Mouse (Mus musculus) hindlimb bud, embryonic 11.5 days (tissue): ENCODE results near the gene Ptch1.

Experiments used
- DNase-seq: peaks from one replicate; pipeline ENCODE4 v3.0.0-alpha.2; 2012; ENCODE audit warnings: low read depth, low spot score; ENCODE audit errors: extremely low spot score

The Ptch1 gene

DNA sequence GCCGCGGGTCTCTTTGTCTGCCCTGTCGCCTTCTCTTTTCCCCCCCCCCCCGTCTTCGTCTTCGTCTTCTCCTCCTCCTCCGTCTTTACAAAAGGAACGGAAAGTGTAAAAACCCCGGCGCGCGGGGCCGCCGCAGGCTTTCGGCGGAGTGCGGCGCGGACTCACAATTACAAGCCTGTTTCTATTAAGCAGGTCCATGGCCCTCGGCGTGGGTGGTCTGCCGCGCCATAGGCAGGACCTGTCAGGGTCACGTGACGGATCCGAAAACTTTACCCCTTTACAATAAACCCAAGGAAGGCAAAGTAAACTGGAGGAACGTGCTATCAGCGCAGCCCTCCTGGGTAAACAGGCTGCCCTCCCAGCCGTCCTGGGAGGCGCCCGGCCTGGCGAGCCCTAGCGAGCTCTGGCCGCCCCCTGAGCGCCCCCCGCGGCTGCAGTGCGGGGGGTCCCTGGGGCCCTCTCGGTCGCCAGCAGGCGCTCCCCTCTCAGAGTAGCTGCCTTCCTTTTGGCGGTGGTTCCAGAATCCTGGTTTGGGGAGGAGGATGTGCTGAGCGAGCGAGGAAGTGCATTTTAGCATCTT lies at the start of gene Ptch1:
Ptch1 (minus strand) TSS at position 343 of the 580 bp plus-strand sequence.
- DNase-seq: no peak

DNA sequence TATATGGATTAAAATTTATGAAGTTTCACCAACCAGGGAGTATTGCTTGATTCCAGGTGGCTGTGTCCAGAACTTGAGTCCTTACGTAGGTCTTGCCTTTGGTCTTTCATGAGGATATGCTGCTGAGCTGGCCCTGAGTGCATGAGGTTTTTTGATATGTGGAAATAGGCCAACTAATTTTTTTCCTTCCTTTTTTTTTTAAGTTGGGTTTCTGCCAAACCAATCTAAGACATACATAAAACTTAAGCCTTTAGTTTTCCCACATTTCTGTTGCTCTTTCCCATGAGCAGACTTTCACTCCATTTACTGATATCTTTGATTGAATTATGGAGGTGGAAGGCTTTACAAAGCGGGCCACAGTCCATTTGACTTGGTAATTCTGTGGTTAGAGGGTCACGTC lies 47.9 kb upstream of the Ptch1 start:
- no peak for DNase-seq

DNA sequence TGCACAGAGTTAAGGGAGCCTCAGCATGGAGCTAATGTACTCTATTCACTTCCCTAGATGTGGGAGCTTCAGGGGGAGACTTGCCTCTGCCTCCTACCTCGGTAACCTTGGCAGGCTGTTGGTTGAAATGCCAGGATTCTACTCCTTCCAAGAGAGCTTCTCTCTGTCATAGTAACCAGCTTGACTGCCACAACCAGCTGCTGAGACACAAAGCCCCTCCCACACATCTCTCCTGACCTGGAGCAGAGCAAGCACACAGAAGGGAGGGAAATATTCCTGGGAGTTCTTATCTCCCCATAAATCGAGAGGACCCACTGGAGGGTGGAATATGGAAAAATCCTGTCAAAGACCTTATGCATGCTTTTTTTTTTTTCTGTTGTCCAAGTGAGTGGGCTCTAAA lies 39.8 kb upstream of the Ptch1 start:
- DNase-seq: no peak

DNA sequence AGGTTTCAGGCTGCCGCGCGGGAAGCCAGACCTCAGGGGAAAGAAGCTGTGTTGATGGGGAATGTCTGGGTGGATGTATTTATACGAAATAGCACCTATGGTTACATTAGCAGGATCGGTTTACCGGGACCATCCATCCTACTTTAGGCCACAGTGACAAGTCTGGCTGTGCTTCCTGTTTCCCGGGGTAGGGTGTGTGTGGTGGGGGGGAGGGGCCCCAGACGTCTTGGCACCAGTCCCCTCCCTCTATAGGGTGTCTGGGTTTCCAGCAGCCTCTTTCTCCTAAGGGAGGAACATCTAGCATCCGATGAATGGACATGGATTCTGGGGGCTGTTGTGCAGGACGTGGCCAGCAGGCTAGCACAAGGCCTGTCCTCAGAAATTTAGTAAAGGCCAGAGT lies 36.3 kb upstream of the Ptch1 start:
- DNase-seq: no peak

DNA sequence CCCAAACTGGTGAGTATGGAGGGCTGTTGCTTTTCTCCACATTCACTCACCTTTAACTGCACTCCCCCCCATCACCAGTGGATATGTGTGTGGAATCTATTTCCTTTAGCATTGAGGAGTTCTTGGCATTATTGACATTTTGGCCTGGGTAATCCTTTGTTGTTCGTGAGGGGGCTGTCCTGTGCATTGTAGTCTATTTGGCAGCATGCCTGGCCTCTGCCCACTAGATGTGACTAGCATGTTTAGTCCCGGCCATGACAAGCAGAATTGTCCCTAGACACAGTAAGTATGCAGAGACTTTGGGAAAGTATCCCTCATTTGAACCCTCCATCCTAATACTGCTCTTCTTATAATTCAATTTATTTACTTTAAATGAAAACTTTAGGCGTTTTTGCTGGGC lies 24.2 kb upstream of the Ptch1 start:
- no peak for DNase-seq

DNA sequence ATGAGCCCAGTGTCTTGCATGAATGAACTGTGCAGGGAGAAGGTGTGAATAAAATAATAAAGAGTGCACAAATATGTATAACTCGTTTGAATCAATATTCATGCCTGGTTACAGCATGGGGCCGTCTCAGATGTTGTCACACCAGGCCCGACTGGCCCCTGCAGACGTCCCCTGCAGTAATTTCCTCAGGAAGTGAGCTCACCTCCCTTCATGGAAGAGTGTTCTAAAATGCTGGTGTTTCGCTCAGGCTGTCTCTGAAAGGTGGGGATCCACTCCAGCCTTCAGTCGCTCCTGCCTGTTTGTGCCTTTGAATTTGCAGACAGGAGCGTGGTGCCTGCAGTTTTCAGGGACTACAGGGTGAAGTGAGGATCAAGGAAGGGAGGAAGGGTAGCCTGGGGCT lies 22.5 kb upstream of the Ptch1 start:
- no peak for DNase-seq

DNA sequence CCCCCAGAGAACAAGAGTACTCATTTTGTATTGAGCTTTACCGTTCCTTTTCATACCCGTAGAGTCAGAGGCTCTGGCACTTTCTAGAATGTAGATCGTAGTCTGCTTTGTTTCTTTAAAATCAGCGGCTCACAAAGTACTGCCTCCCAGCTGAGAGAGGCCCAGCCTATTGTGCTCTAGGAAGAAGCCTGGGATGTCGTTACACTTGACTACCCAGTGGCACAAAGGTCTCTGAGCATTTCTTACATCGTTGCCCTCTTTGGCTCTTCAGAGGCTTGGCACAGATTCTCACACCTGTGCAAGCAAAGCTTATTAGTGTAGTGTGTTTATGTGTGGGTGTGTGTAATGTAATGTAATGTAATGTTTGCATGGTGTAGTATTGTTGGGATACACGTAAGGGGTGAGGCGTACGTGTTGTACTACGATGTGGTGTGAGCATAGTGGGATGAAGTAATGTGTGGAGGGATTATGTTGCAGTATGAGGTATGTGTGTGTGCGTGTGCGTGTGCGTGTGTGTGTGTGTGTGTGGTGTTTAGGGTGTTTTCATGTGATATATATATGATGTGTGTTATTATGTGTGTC lies 20.2 kb upstream of the Ptch1 start:
- no peak for DNase-seq

DNA sequence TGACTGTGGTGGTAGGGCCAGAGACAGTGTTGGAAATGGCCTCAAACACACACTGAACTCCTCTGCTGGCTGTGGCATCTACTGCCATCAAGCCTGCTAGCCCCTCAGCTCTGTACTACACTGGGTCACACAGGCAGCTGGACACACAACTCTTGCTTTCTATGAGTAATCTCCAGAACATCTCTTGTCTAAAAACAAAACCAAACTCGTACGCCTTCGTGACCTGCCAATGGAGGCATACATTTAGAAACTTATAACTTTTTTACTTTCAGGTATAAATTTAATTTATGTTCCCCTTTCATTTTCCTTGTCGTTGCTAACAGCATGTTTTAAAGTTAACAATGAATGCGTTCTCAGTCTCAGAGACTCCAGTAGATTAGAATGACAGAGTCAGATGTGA lies 19.4 kb upstream of the Ptch1 start:
- no peak for DNase-seq

DNA sequence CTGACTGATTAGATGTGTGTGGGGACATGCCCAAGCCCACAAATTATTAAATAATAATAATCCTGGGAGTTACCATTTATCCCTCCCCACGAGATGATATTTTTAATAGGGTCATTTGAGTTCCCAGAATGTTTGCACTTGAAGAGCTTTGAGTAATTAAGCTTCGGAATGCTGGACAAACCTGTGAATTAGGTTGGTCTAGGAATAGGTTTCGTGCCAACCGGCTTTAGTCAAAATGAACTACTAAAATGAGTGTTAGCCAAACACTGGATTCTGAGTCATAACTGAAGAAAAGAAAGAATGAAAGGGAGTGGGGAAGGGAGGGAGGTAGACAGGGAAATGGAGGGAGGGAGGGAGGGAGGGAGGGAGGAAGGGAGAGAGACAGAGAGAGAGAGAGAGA lies 1.2 kb upstream of the Ptch1 start:
- no peak for DNase-seq

DNA sequence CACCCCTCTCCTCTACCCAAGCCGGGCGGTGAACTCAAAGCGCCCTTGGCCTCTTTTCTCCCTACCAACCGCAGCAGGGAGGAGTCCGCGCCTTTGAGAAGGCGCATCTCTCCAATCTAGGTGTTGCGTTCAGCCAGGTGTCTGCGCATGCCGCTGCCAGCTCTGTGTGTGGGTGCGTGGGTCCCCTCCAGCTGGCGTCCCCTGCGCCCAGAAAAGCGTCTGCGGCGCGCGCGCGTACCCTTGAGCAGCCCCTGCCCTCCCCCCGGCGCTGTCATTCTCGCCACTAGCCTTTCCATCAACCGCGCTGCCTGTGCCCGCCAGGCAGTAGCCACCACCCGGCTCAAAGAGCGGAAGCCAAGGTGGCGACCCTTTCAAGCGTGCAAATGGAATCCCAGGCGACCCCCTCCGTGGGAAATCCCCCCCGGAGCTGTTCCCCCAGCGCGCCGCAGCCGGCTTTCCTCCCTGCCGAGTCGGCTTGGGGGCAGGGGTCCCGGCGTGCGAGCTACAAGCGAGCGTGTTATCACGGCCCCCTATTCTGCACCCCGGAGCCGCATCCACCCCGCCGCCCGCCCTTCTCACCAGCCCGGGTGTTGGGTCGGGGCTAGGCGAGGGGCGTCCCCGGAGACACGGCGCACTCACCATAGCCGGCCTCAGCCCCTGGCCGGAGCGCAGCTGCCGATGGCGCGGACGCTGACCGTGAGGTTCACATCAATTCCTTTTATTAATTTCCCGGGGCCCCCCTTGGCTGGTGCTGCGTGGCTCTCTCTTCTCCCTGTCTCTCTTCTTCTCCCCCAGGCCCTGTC lies 744 bp downstream of the Ptch1 start:
- no peak for DNase-seq

DNA sequence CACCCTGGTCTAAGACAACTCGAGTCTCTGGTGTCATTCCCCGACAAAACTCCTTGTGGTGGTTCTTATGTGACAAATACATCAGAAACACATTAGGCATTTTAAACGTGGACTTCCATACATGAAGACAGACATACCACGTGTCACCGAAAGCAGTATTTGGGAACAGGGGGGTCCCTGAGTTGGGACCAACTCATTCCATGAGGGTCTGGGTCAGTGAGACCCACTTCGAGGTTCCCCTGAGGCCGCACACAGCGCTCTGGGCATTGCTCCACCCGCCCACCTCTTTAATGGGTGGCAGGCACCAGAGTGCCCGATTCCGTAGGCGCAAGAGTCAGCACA lies 1.3 kb downstream of the Ptch1 start:
- no peak for DNase-seq

DNA sequence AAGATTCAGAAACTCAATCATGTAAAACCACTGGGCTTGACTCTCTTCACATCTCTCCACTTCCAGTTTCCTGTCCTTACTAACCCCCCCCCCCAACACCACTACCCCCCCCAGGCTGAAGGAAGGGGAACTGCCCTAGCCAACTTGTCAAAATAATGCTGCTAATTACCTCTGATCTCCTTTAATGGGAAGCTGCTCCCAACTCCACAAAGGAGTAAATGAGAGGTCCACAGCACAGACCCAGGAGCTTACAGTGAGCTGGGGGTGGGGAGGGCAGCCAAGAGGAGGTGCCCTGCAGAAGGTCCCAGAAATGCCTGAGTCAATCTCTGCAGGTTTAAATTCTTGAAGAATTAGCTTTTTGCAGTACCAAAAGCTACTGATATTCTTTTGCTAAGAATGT lies 2.9 kb downstream of the Ptch1 start:
- no peak for DNase-seq

DNA sequence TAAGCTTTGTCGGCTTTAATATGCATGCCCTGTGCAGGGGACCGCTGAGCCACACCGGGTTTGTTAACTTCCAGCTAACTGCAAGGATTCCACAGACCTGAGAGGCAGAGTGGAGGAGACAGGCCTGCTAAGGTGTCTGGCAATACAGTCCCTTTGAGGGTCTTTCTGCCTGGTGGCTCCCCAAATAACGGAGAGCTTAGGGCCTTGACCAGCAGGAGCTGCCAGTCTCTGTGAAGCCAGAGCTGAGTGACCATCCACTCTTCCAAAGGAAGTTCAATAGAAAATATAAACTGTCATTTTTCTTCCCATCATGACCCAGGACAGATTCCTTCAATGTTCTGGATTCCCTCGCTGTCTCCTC lies 4.0 kb downstream of the Ptch1 start:
- DNase-seq: no peak

DNA sequence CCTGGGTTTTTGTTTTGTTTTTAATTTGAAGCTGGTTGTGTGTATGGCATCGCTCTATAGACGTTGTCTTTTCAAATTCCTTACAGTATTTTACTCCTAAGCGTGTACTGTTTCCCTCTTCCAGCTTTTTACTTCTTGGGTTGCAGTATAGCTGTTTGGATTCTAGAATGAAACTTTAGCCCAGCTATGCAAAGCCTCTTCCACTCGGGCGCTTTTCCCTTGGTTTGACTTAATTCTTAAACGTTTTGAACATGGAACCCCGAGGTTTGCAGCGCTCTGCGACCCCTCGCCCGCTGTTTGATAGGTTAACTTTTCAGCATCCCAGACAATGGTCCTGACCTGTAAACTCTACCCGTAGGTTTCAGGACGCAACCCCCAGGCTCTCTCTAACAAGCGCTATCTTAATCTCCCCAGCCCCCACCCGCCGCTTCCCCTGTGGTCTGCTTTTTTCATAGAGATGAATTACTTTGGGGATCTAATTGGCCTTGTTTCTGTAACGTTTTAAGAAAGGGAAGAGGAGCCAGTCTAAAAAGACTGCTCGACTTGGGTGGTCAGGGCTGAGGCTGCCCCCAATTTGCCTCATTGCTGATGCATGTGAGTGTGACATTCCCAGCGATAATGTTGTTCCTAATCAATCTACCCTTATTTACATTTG lies 4.5 kb downstream of the Ptch1 start:
- DNase-seq: no peak

DNA sequence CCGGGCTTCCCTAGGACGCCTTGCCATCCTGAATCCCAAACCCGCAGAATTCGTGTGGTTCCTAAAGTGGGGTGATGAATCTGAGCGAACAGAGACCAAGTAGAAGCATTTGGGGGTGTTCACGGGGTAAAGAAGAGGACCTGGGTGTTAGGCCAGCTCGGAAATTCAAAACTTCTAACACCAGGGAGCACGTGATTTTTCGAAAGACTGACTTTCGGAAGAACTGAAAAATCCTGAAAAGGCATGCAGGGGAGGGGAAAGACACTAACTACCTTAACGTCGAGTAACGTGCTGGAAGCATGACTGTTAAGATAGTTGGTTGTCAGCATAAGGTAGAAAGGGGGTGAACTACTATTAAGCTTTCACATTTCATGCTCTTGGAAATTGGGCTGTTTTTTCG lies 5.1 kb downstream of the Ptch1 start:
- no peak for DNase-seq

DNA sequence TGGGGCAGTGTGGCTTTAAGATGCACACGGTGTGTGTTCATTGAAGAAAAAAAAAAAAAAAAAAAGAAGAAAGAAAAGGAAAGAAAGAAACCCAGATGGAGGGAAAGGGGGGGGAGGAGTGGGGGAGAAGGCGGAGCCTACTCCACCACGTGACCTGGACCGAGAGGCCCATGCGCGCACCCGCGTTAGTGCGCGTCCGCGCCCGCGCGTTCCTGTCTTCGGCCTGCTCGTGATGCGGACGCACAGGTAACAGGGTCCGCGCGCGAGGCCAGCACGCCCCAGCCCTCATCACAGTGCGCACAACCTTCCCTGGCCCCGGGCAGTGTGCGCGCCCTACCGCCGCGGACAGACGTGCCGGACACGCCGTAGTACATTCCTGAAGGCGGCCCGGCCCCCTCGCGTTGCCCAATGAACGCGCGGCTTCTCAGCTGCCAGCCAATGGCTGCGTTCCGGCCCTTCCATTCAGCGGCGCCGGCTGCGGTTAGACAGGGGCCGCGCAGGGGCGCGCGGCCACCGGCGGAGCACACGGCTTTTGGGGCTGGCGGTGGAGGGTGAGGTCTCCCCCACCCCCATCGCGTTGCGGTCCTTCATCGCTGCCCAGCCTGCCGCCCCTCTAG lies 5.6 kb downstream of the Ptch1 start:
- DNase-seq: peak; percentile 88

DNA sequence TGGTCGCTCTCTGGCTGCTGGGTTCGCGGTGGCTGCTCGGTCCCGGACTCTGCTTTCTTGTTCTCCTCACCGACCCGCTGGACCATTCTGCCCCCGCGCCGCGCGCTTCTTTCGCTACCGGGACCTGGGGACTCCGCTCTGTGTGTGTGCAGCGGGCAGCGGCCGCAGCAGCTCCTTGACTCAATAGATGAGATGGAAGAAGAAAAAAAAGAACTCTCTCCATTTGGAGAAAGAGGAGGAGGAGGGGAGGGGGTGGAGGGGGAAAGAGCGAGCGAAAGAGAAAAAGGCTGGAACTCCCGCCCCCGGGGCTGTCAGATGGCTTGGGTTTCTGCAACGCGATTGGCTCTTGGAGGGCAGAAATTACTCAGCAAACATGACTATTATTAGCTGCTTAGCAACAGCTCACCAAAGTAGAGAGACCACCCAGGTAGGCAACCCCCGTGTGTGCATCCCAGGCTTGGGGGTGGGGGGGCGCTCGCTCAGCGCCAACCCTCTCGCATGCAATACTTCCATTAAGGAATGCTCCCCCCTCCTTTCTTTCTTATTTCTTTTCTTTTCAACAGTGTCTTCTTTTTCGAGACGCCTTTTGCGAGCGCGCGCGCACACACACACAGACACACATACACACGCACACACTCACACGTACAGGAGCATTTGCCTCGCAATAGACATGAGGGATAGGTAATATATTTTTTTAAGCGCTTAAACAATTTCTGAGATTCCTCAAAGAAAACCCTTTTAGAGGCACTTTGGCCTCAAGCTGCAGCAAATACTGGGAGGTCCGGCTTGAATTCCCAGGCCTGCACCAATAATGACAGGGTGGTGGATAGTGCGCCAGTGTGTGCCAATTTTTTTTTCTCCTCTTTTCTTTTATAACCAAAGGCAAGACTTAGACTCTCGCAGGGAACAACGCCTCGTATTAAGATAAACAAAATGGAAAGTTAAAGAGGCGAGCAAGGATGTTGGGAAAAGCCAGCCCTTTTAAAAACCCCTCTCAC lies 7.1 kb downstream of the Ptch1 start:
- peak; percentile 89 for DNase-seq

DNA sequence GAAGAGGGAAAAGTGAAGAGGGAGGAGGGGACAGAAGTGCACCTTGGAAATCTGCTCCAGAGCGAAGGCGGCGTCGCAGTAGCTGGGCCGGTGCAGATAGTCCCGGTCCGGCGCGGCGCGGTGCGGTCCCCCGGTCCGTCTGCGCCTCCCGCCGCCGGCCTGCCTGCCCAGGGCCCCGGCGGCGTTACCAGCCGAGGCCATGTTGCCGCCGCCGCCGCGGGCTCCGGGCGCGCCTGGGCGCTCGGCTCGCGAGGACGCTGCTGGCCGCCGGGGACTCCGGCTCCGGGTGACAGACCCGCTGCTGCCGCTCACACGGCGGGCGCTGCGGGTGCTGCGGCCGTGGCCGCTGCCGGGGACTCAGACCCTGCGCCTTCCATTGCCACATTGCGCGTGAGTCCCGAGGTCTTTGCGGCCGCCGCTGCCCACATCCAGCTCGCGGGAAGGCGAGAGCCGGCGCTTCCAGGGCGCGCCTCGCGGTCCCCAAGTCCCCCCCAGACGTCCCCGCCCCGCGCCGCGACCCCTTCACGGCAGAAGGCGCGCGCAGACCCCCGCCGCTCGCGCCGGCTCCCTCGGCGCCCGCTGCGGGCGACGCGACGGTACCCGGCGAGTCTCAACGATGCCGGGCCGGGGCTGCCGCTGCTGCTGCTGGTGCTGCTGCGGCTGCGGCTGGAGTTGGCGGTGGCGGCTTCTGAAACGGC lies 7.9 kb downstream of the Ptch1 start:
- DNase-seq: no peak

DNA sequence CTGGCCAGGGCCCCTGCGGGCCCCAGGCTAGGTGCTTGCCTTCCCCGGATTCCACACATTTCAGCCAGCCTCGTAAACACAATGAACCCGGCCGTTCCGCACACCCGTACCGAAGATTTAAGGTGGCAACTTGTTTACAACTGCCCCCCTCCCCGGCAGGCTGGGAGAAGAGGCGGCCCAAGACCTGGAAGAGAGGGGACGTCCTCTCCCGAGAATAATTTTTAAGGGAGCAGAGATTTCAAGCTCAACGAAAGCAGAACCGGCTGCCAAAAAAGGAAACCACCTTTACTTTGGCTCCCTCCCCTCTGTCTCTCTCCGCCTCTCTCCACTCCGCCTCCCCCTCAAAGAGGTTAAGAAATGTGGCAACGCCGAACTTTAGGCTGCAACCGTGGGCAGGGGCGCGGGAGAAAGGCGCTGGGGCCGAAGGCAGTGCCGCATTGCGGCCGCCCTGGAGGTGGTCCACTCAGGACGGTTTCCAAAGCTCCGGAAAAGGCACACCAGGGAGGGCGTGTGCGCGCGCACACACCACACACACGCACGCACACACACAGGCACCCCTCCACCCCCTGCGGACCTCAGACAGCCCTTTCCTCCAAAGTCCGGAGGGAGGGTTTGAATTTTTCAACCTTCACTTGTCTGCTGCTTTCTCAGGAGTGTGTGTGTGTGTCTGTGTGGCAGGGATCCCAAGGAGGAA lies 8.6 kb downstream of the Ptch1 start:
- no peak for DNase-seq
